Mouse (Mus musculus): ENCODE measurements at regions not wholly inside any gene's neighbourhood (a gene's known extent, or its start where the extent isn't known, plus 50 kb on each side); places are given as distances from the start of the nearest gene placed in this dataset.

DNA sequence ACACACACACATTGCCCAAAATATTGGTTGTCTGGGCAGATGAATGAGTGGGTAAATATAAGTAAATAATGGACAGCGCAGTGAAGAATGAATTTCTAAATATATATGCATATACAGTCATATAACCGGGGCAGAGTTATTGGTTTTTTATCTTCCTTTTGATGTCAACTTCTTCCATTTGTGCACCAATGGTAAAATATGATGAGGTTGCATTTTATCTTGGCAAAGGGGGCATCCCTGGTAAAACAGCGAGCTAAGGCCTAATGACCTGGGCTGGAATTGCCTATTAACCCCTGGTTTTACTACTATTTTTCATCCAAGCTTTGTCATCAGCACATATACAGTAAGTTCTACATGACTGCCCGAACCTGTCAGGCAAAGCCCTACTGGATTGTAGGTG is 253.2 kb downstream of the Epha4 start:
- no peak for TF ChIP-seq CHD2 (IDR thresholded peaks at IDR 0.05; ENCODE audit: low read length)
- TF ChIP-seq CTCF (conservative IDR thresholded peaks at IDR 0.05 in 1 of 2, IDR thresholded peaks at IDR 0.05 in 1 of 2; ENCODE audit: low read depth in 2 of 2, low read length in 2 of 2), result no peak
- TF ChIP-seq EP300 (IDR thresholded peaks at IDR 0.05; ENCODE audit: low read length), result no peak
- TF ChIP-seq CHD1 (IDR thresholded peaks at IDR 0.05; ENCODE audit: low read depth, low read length), result no peak
- TF ChIP-seq POLR2A (IDR thresholded peaks at IDR 0.05; ENCODE audit: low read depth, low read length), result no peak
- TF ChIP-seq KAT2A (IDR thresholded peaks at IDR 0.05; ENCODE audit: insufficient replicate concordance, low read length), result no peak
- no peak for TF ChIP-seq POLR2AphosphoS2 (IDR thresholded peaks at IDR 0.05; ENCODE audit: low read depth, low read length)
- TF ChIP-seq MAFK (IDR thresholded peaks at IDR 0.05; ENCODE audit: insufficient replicate concordance, low read length), result 0 out of 2 replicates have a peak, but pooled peaks have one; percentile 54
- no peak for TF ChIP-seq ZNF384 (IDR thresholded peaks at IDR 0.05; ENCODE audit: low read depth, low read length)
- TF ChIP-seq TCF12 (IDR thresholded peaks at IDR 0.05; ENCODE audit: low read depth, low read length), result no peak
- TF ChIP-seq MAX (IDR thresholded peaks at IDR 0.05; ENCODE audit: low read length), result no peak
- TF ChIP-seq SIN3A (IDR thresholded peaks at IDR 0.05; ENCODE audit: low read length), result no peak
- TF ChIP-seq RAD21 (IDR thresholded peaks at IDR 0.05; ENCODE audit: low read depth, low read length), result no peak
- no peak for TF ChIP-seq RCOR1 (conservative IDR thresholded peaks at IDR 0.05; ENCODE audit: low read depth, low read length)

Measured in CH12.LX (cell line).